Mouse (Mus musculus) liver, embryonic 14.5 days (tissue): ENCODE measurements at regions not wholly inside any gene's neighbourhood (a gene's known extent, or its start where the extent isn't known, plus 50 kb on each side); places are given as distances from the start of the nearest gene placed in this dataset.

Source experiments
- CTCF ChIP-seq: IDR thresholded peaks from 2 replicates; pipeline ENCODE4 v1.5.1; 2016; ENCODE audit warnings: antibody characterized with exemption, low read depth, control low read depth
- EP300 ChIP-seq: IDR thresholded peaks from 2 replicates; pipeline ENCODE4 v1.6.1; 2016; ENCODE audit warnings: antibody characterized with exemption, low read depth

DNA sequence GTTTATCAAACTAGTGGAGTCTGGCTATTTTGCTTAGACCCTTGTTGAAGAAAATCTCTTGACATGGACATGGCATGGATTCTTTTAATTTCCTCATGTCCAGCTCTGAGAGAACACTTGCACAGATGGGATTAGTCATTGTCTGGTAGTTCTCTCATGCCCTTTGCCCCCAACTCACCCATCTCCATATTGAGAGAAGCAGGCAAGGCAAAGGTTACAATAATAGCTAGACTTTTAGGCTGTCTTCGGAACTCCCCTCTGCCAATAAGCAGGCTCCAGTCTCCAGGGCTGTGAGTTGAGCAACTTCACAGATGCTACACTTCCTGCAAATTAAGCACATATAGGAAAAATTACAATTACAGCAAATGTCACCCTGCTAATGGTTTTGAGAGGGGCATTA lies 558.0 kb upstream of the Alcam start:
- TF ChIP-seq CTCF: no peak
- no peak for TF ChIP-seq EP300
